Mouse (Mus musculus): ENCODE data around the gene Ralgps1. TPM values are rescaled to one million over a fixed set of nuclear protein-coding genes. Genes with fewer than 3 reads are reported as not detected.
A peak's percentile ranks its signal among the peaks of the same experiment; 100 is the strongest.

The Ralgps1 gene
- 2.1 and 2.2 TPM in 2 replicates for polyA plus RNA-seq (2015; fragmentation: Nextera tagmentation; extraction: Ambion mirVana)

- Histone ChIP-seq H3K27me3 (ENCODE audit: control insufficient read depth, insufficient read depth, low read length) (no peaks in the 10 kb centered on the region), H3K27ac (replicated peaks) (peak within 1 kb of the TSS; percentile 88), H3K9me3 (ENCODE audit: control insufficient read depth, low read length) (no peaks in the 10 kb centered on the region), H3K9ac (ENCODE audit: low read length) (peak within 1 kb of the TSS; percentile 67), H3K4me3 (ENCODE audit: low read depth, low read length) (peak within 1 kb of the TSS; percentile 60), H3K4me2 (replicated peaks; ENCODE audit: low read depth) (peak within 1 kb of the TSS; percentile 63), H3K36me3 (ENCODE audit: control insufficient read depth, insufficient read depth, low read length) (no peaks in the 10 kb centered on the region), H3K4me1 (replicated peaks; ENCODE audit: control insufficient read depth, insufficient read depth) (peaks cover 2% of the 10 kb centered on the region; the same call in 1 of the 2 replicates)
- ATAC-seq (ENCODE audit: low FRiP score, low TSS enrichment) (peak; percentile 97), DNase-seq (ENCODE audit: low spot score) (peak; percentile 97)
- WGBS, result under 1% methylated on average over 34 of the region's 74 CpGs
- TF ChIP-seq EP300 (optimal IDR thresholded peaks at IDR 0.05) (no peak), CTCF (IDR thresholded peaks at IDR 0.05; ENCODE audit: low read depth) (no peak)
These were observed at the start of gene Ralgps1 for GRCm38 (mm10) chr2:33370777-33371647. Gene Ralgps1 (minus strand): TSS chr2:33371486.

- Histone ChIP-seq H3K27me3 (ENCODE audit: control insufficient read depth, insufficient read depth, low read length) (no peaks in the 10 kb centered on the region), H3K27ac (replicated peaks) (no peak overlapping the region), H3K9ac (ENCODE audit: low read length) (no peak overlapping the region), H3K9me3 (ENCODE audit: control insufficient read depth, low read length) (no peaks in the 10 kb centered on the region), H3K4me3 (ENCODE audit: low read depth, low read length) (no peak overlapping the region), H3K4me1 (replicated peaks; ENCODE audit: control insufficient read depth, insufficient read depth) (no peaks in the 10 kb centered on the region), H3K4me2 (replicated peaks; ENCODE audit: low read depth) (no peak overlapping the region), H3K36me3 (ENCODE audit: control insufficient read depth, insufficient read depth, low read length) (no peaks in the 10 kb centered on the region; the same call in 1 of the 2 replicates)
- 62% methylated on average over 4 of the region's 4 CpGs for WGBS
- TF ChIP-seq EP300 (optimal IDR thresholded peaks at IDR 0.05) (no peak), CTCF (IDR thresholded peaks at IDR 0.05; ENCODE audit: low read depth) (no peak)
- ATAC-seq (ENCODE audit: low FRiP score, low TSS enrichment) (no peak), DNase-seq (ENCODE audit: low spot score) (no peak)
These were observed 46.2 kb upstream of the Ralgps1 start for GRCm38 (mm10) chr2:33417454-33417853.

GRCm38 (mm10) chr2:33414019-33414418 is 42.7 kb upstream of the Ralgps1 start:
- Histone ChIP-seq H3K4me3 (ENCODE audit: low read depth, low read length) (no peak overlapping the region), H3K27ac (replicated peaks) (no peak overlapping the region), H3K9ac (ENCODE audit: low read length) (no peak overlapping the region), H3K36me3 (ENCODE audit: control insufficient read depth, insufficient read depth, low read length) (peaks cover 17% of the 10 kb centered on the region; the same call in 1 of the 2 replicates), H3K9me3 (ENCODE audit: control insufficient read depth, low read length) (no peaks in the 10 kb centered on the region), H3K4me2 (replicated peaks; ENCODE audit: low read depth) (no peak overlapping the region), H3K4me1 (replicated peaks; ENCODE audit: control insufficient read depth, insufficient read depth) (no peaks in the 10 kb centered on the region), H3K27me3 (ENCODE audit: control insufficient read depth, insufficient read depth, low read length) (no peaks in the 10 kb centered on the region)
- no peak for ATAC-seq (ENCODE audit: low FRiP score, low TSS enrichment)
- no peak for TF ChIP-seq EP300 (optimal IDR thresholded peaks at IDR 0.05)
- no peak for TF ChIP-seq CTCF (IDR thresholded peaks at IDR 0.05; ENCODE audit: low read depth)
- 76% methylated on average over 13 of the region's 13 CpGs for WGBS
- DNase-seq (ENCODE audit: low spot score), result no peak

GRCm38 (mm10) chr2:33412111-33412510 is 40.8 kb upstream of the Ralgps1 start:
- WGBS, result 76% methylated on average over 14 of the region's 14 CpGs
- Histone ChIP-seq H3K27me3 (ENCODE audit: control insufficient read depth, insufficient read depth, low read length) (no peaks in the 10 kb centered on the region), H3K4me2 (replicated peaks; ENCODE audit: low read depth) (no peak overlapping the region), H3K9me3 (ENCODE audit: control insufficient read depth, low read length) (no peaks in the 10 kb centered on the region), H3K4me1 (replicated peaks; ENCODE audit: control insufficient read depth, insufficient read depth) (no peaks in the 10 kb centered on the region), H3K4me3 (ENCODE audit: low read depth, low read length) (no peak overlapping the region), H3K9ac (ENCODE audit: low read length) (no peak overlapping the region), H3K36me3 (ENCODE audit: control insufficient read depth, insufficient read depth, low read length) (peaks cover 17% of the 10 kb centered on the region; the same call in 1 of the 2 replicates), H3K27ac (replicated peaks) (no peak overlapping the region)
- ATAC-seq (ENCODE audit: low FRiP score, low TSS enrichment) (no peak), DNase-seq (ENCODE audit: low spot score) (no peak)
- no peak for TF ChIP-seq EP300 (optimal IDR thresholded peaks at IDR 0.05)
- no peak for TF ChIP-seq CTCF (IDR thresholded peaks at IDR 0.05; ENCODE audit: low read depth)

GRCm38 (mm10) chr2:33403511-33404003 is 32.3 kb upstream of the Ralgps1 start:
- no peaks in the 10 kb centered on the region for H3K9me3 ChIP-seq (ENCODE audit: control insufficient read depth, low read length)
- no peak overlapping the region for H3K27ac ChIP-seq (replicated peaks)
- no peak for TF ChIP-seq CTCF (IDR thresholded peaks at IDR 0.05; ENCODE audit: low read depth)
- no peak for TF ChIP-seq EP300 (optimal IDR thresholded peaks at IDR 0.05)
- H3K4me3 ChIP-seq (ENCODE audit: low read depth, low read length), result no peak overlapping the region
- WGBS, result 65% methylated on average over 4 of the region's 4 CpGs
- no peak overlapping the region for H3K9ac ChIP-seq (ENCODE audit: low read length)
- no peak overlapping the region for H3K4me2 ChIP-seq (replicated peaks; ENCODE audit: low read depth)
- H3K36me3 ChIP-seq (ENCODE audit: control insufficient read depth, insufficient read depth, low read length), result no peaks in the 10 kb centered on the region; the same call in 1 of the 2 replicates
- no peak for DNase-seq (ENCODE audit: low spot score)
- H3K27me3 ChIP-seq (ENCODE audit: control insufficient read depth, insufficient read depth, low read length), result no peaks in the 10 kb centered on the region
- ATAC-seq (ENCODE audit: low FRiP score, low TSS enrichment), result no peak
- H3K4me1 ChIP-seq (replicated peaks; ENCODE audit: control insufficient read depth, insufficient read depth), result no peaks in the 10 kb centered on the region

GRCm38 (mm10) chr2:33402638-33403037 is 31.4 kb upstream of the Ralgps1 start:
- Histone ChIP-seq H3K9ac (ENCODE audit: low read length) (no peak overlapping the region), H3K27me3 (ENCODE audit: control insufficient read depth, insufficient read depth, low read length) (no peaks in the 10 kb centered on the region), H3K9me3 (ENCODE audit: control insufficient read depth, low read length) (no peaks in the 10 kb centered on the region), H3K36me3 (ENCODE audit: control insufficient read depth, insufficient read depth, low read length) (no peaks in the 10 kb centered on the region; the same call in 1 of the 2 replicates), H3K27ac (replicated peaks) (no peak overlapping the region), H3K4me1 (replicated peaks; ENCODE audit: control insufficient read depth, insufficient read depth) (no peaks in the 10 kb centered on the region), H3K4me2 (replicated peaks; ENCODE audit: low read depth) (no peak overlapping the region), H3K4me3 (ENCODE audit: low read depth, low read length) (no peak overlapping the region)
- TF ChIP-seq CTCF (IDR thresholded peaks at IDR 0.05; ENCODE audit: low read depth) (no peak), EP300 (optimal IDR thresholded peaks at IDR 0.05) (no peak)
- ATAC-seq (ENCODE audit: low FRiP score, low TSS enrichment), result no peak
- no peak for DNase-seq (ENCODE audit: low spot score)
- 65% methylated on average over 5 of the region's 5 CpGs for WGBS
